ENCODE assay signal across 17 mouse cellular contexts in the genomic region with DNA sequence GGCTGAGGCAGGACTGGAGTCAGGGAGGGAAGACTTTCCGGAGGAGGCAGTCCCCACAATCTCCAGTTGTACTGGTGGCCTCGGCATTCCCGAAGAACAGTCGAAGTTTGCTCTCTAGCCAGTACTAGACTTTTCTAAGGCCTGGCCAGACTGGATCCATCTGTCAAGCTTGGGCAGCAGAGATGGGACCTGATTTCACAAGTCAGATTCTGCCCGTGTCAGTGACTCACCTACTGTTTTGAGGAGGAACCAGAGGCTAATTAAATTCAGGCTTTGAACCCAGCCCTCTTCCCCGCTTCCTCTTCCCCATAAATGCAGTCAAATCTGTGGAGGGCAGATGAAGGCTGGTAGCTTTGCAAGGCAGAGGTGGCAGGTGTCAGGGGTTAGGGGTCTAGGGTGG. TPM values are rescaled to one million over a fixed set of nuclear protein-coding genes. Genes with fewer than 3 reads are reported as not detected.
DNase-seq lines count a peak whose midpoint lies in the region; ATAC-seq lines count a peak whose summit lies in the region.
"Had no signal": no experiment of that assay in that cellular context is flagged by ENCODE, and none has a peak within 500 bp of the region (broad histone marks: within the 10 kb centered on the region; RNA-seq: fewer than 3 reads in every experiment).

No protein-coding gene starts in this region.

- no peaks in the 10 kb centered on the region for H3K27me3 ChIP-seq in midbrain, embryonic 11.5 days (ENCODE audit: control insufficient read depth, insufficient read depth, low read length)
- peaks cover 2% of the 10 kb centered on the region; the same call in 1 of the 2 replicates for H3K27me3 ChIP-seq in midbrain, embryonic 10.5 days (ENCODE audit: low read depth, poor library complexity, severe bottlenecking)

- H3K4me2 ChIP-seq in midbrain, embryonic 11.5 days, result no peak overlapping the region
- H3K4me2 ChIP-seq: hindbrain, embryonic 14.5 days had no signal

- H3K4me1 ChIP-seq in midbrain, embryonic 11.5 days (ENCODE audit: control insufficient read depth, insufficient read depth, low read length), result 0 out of 2 replicates have a peak, but pooled peaks cover 1% of the 10 kb centered on the region
- H3K4me1 ChIP-seq in midbrain, embryonic 10.5 days, result peaks cover 17% of the 10 kb centered on the region

- no peaks in the 10 kb centered on the region for H3K36me3 ChIP-seq in midbrain, embryonic 11.5 days (ENCODE audit: control insufficient read depth, insufficient read depth, low read length)
- no peaks in the 10 kb centered on the region for H3K36me3 ChIP-seq in midbrain, embryonic 10.5 days

- DNase-seq in adrenal gland, adult (ENCODE audit: inconsistent age in 2 of 2, low spot score in 1 of 2), result peak; percentile 20 to 64
- DNase-seq in adrenal gland, postnatal 14 days, result no peak
- DNase-seq in midbrain, embryonic 11.5 days (ENCODE audit: low spot score, missing footprints), result peak; percentile 77
- no peak for DNase-seq in midbrain, embryonic 10.5 days (ENCODE audit: low spot score)
- no peak for DNase-seq in retina, postnatal 1 day
- no peak for DNase-seq in testis, postnatal 14 days (ENCODE audit: low spot score)
- DNase-seq in gastrocnemius, adult 18-20 months (ENCODE audit: low spot score), result no peak
- DNase-seq: cerebellum, adult 2 months; heart, postnatal 10 days; kidney, adult 2 months; lung, postnatal 10 days had no signal

- 44% methylated on average over 6 of the region's 6 CpGs for WGBS in midbrain, embryonic 11.5 days
- 54% methylated on average over 6 of the region's 6 CpGs for WGBS in midbrain, embryonic 10.5 days

- H3K4me3 ChIP-seq in midbrain, embryonic 11.5 days (ENCODE audit: low read depth, low read length), result no peak overlapping the region
- no peak overlapping the region for H3K4me3 ChIP-seq in midbrain, embryonic 10.5 days
- H3K4me3 ChIP-seq: heart, adult 2 months; left cerebral cortex, adult 2 months had no signal

- no peak for ATAC-seq in midbrain, embryonic 11.5 days (ENCODE audit: low FRiP score)
- peak; percentile 76 for ATAC-seq in megakaryocyte, adult 5-6 weeks (ENCODE audit: poor library complexity, severe bottlenecking)
- ATAC-seq: midbrain, embryonic 16.5 days had no signal

- H3K27ac ChIP-seq in midbrain, embryonic 11.5 days (ENCODE audit: low read depth, low read length), result no peak overlapping the region
- no peak overlapping the region; the same call in 1 of the 2 replicates for H3K27ac ChIP-seq in midbrain, embryonic 10.5 days (replicated peaks)
- H3K27ac ChIP-seq: heart, adult 2 months; hindbrain, embryonic 14.5 days; left cerebral cortex, adult 2 months had no signal

- H3K9ac ChIP-seq in midbrain, embryonic 11.5 days (ENCODE audit: low read length), result no peak overlapping the region
- H3K9ac ChIP-seq: hindbrain, embryonic 14.5 days had no signal

- no peaks in the 10 kb centered on the region for H3K9me3 ChIP-seq in midbrain, embryonic 11.5 days (ENCODE audit: control insufficient read depth, low read length)
- no peaks in the 10 kb centered on the region for H3K9me3 ChIP-seq in midbrain, embryonic 10.5 days (replicated peaks)

RNA-seq across cellular contexts. Expression of a gene that starts 6.7 kb away (rescaled TPM):
- total RNA-seq in adrenal gland, postnatal 14 days (2021), result 24.9 and 32.2 TPM in 2 replicates
- polyA plus RNA-seq in midbrain, embryonic 11.5 days (2014; fragmentation: Nextera tagmentation; extraction: Ambion mirVana), result 11.7 and 17.2 TPM in 2 replicates
- polyA plus RNA-seq in midbrain, embryonic 10.5 days (2016; fragmentation: Nextera tagmentation; extraction: Ambion mirVana), result 10.1 and 10.8 TPM in 2 replicates
- 48.7 and 48.8 TPM in 2 replicates for total RNA-seq in megakaryocyte, adult 5-6 weeks (2015)
- 65.3 and 73.5 TPM in 2 replicates for total RNA-seq in megakaryocyte, adult 5-6 weeks (2017)
- total RNA-seq in gastrocnemius, adult 18-20 months (2021), result 10 to 100 TPM; 79.2 to 99.4 TPM

RNA-seq across cellular contexts. Expression of a gene that starts 21.9 kb away (rescaled TPM):
- not detected in 2 replicates for total RNA-seq in adrenal gland, postnatal 14 days (2021)
- polyA plus RNA-seq in midbrain, embryonic 11.5 days (2014; fragmentation: Nextera tagmentation; extraction: Ambion mirVana), result 0.15 TPM in 1 of 2 replicates, not detected in the other
- 0.16 TPM in 1 of 2 replicates, not detected in the other for polyA plus RNA-seq in midbrain, embryonic 10.5 days (2016; fragmentation: Nextera tagmentation; extraction: Ambion mirVana)
- total RNA-seq in megakaryocyte, adult 5-6 weeks (2015), result not detected in 2 replicates
- total RNA-seq in megakaryocyte, adult 5-6 weeks (2017), result not detected in 2 replicates
- not detected for total RNA-seq in gastrocnemius, adult 18-20 months (2021)
- total RNA-seq: heart, adult 2 months; heart, postnatal 10 days; left cerebral cortex, adult 2 months had no signal
- polyA plus RNA-seq: embryonic facial prominence, embryonic 11.5 days had no signal

RNA-seq across cellular contexts. Expression of a gene that starts 33.7 kb away (rescaled TPM):
- total RNA-seq in adrenal gland, postnatal 14 days (2021), result 12.6 and 15.5 TPM in 2 replicates
- 30.1 and 32.1 TPM in 2 replicates for polyA plus RNA-seq in midbrain, embryonic 11.5 days (2014; fragmentation: Nextera tagmentation; extraction: Ambion mirVana)
- 33.1 and 34.9 TPM in 2 replicates for polyA plus RNA-seq in midbrain, embryonic 10.5 days (2016; fragmentation: Nextera tagmentation; extraction: Ambion mirVana)
- total RNA-seq in megakaryocyte, adult 5-6 weeks (2015), result 8.4 and 9.9 TPM in 2 replicates
- total RNA-seq in megakaryocyte, adult 5-6 weeks (2017), result 7.5 and 8.8 TPM in 2 replicates
- 1 to 10 TPM; 3.9 to 4.5 TPM for total RNA-seq in gastrocnemius, adult 18-20 months (2021)

Comparison
In these comparisons a context has a peak if more than half of its experiments do, and no peak if none do; other contexts are left out.
1. DNase-seq: peak in adrenal gland, adult (2 of 2) and midbrain, embryonic 11.5 days (single experiment); none in adrenal gland, postnatal 14 days (single experiment), midbrain, embryonic 10.5 days (single experiment), retina, postnatal 1 day (single experiment), testis, postnatal 14 days (single experiment) and gastrocnemius, adult 18-20 months (single experiment).